Mouse (Mus musculus): ENCODE measurements around the gene Krtap1-4. TPM values are rescaled to one million over a fixed set of nuclear protein-coding genes. Genes with fewer than 3 reads are reported as not detected.

The Krtap1-4 gene
- polyA plus RNA-seq, 1 experiment from 2014 or later, result not detected

Other genes starting within 250 kb of the Krtap1-4 start
- not detected in 2 replicates for gene Krt26, start 245.7 kb downstream of the Krtap1-4 start, polyA plus RNA-seq (2016; fragmentation: Nextera tagmentation; extraction: Ambion mirVana)
- gene Krt27, start 232.6 kb downstream of the Krtap1-4 start, polyA plus RNA-seq (2016; fragmentation: Nextera tagmentation; extraction: Ambion mirVana), result not detected in 2 replicates
- 0.22 and 0.36 TPM in 2 replicates for gene Krt28, start 208.8 kb downstream of the Krtap1-4 start, polyA plus RNA-seq (2016; fragmentation: Nextera tagmentation; extraction: Ambion mirVana)
- 20.6 and 22.0 TPM in 2 replicates for gene Krt10, start 194.3 kb downstream of the Krtap1-4 start, polyA plus RNA-seq (2016; fragmentation: Nextera tagmentation; extraction: Ambion mirVana)
- not detected in 2 replicates for gene Krt12, start 161.4 kb downstream of the Krtap1-4 start, polyA plus RNA-seq (2016; fragmentation: Nextera tagmentation; extraction: Ambion mirVana)
- gene Krt20, start 145.5 kb downstream of the Krtap1-4 start, polyA plus RNA-seq (2016; fragmentation: Nextera tagmentation; extraction: Ambion mirVana), result 0.35 and 0.64 TPM in 2 replicates
- 0.20 TPM in 1 of 2 replicates, not detected in the other for gene Krt23, start 90.5 kb downstream of the Krtap1-4 start, polyA plus RNA-seq (2016; fragmentation: Nextera tagmentation; extraction: Ambion mirVana)
- not detected in 2 replicates for gene Krt39, start 62.3 kb downstream of the Krtap1-4 start, polyA plus RNA-seq (2016; fragmentation: Nextera tagmentation; extraction: Ambion mirVana)
- not detected in 2 replicates for gene Krt40, start 40.5 kb downstream of the Krtap1-4 start, polyA plus RNA-seq (2016; fragmentation: Nextera tagmentation; extraction: Ambion mirVana)
- not detected in 2 replicates for gene Krtap3-3, start 32.8 kb downstream of the Krtap1-4 start, polyA plus RNA-seq (2016; fragmentation: Nextera tagmentation; extraction: Ambion mirVana)
- gene Krtap3-2, start 26.8 kb downstream of the Krtap1-4 start, polyA plus RNA-seq (2016; fragmentation: Nextera tagmentation; extraction: Ambion mirVana), result not detected in 2 replicates
- not detected in 2 replicates for gene Gm11939, start 24.2 kb downstream of the Krtap1-4 start, polyA plus RNA-seq (2016; fragmentation: Nextera tagmentation; extraction: Ambion mirVana)
- not detected in 2 replicates for gene Krtap3-1, start 17.0 kb downstream of the Krtap1-4 start, polyA plus RNA-seq (2016; fragmentation: Nextera tagmentation; extraction: Ambion mirVana)
- gene Krtap1-5, start 2.6 kb downstream of the Krtap1-4 start, polyA plus RNA-seq (2016; fragmentation: Nextera tagmentation; extraction: Ambion mirVana), result not detected in 2 replicates
- not detected in 2 replicates for gene Krtap1-3, start 7.7 kb upstream of the Krtap1-4 start, polyA plus RNA-seq (2016; fragmentation: Nextera tagmentation; extraction: Ambion mirVana)
- gene Krtap9-3, start 14.5 kb upstream of the Krtap1-4 start, polyA plus RNA-seq (2016; fragmentation: Nextera tagmentation; extraction: Ambion mirVana), result not detected in 2 replicates
- gene Gm11938, start 19.7 kb upstream of the Krtap1-4 start, polyA plus RNA-seq (2016; fragmentation: Nextera tagmentation; extraction: Ambion mirVana), result not detected in 2 replicates
- not detected in 2 replicates for gene Gm11937, start 26.5 kb upstream of the Krtap1-4 start, polyA plus RNA-seq (2016; fragmentation: Nextera tagmentation; extraction: Ambion mirVana)
- gene Krtap2-4, start 31.2 kb upstream of the Krtap1-4 start, polyA plus RNA-seq (2016; fragmentation: Nextera tagmentation; extraction: Ambion mirVana), result not detected in 2 replicates
- not detected in 2 replicates for gene Gm11562, start 36.8 kb upstream of the Krtap1-4 start, polyA plus RNA-seq (2016; fragmentation: Nextera tagmentation; extraction: Ambion mirVana)
- gene Krtap4-1, start 44.6 kb upstream of the Krtap1-4 start, polyA plus RNA-seq (2016; fragmentation: Nextera tagmentation; extraction: Ambion mirVana), result not detected in 2 replicates
- not detected in 2 replicates for gene Krtap4-2, start 51.4 kb upstream of the Krtap1-4 start, polyA plus RNA-seq (2016; fragmentation: Nextera tagmentation; extraction: Ambion mirVana)
- not detected in 2 replicates for gene Krtap4-7, start 60.4 kb upstream of the Krtap1-4 start, polyA plus RNA-seq (2016; fragmentation: Nextera tagmentation; extraction: Ambion mirVana)
- not detected in 2 replicates for gene Gm11555, start 66.6 kb upstream of the Krtap1-4 start, polyA plus RNA-seq (2016; fragmentation: Nextera tagmentation; extraction: Ambion mirVana)
- not detected in 2 replicates for gene Gm11563, start 75.3 kb upstream of the Krtap1-4 start, polyA plus RNA-seq (2016; fragmentation: Nextera tagmentation; extraction: Ambion mirVana)
- gene Krtap4-6, start 82.3 kb upstream of the Krtap1-4 start, polyA plus RNA-seq (2016; fragmentation: Nextera tagmentation; extraction: Ambion mirVana), result not detected in 2 replicates
- gene Gm14190, start 107.1 kb upstream of the Krtap1-4 start, polyA plus RNA-seq (2016; fragmentation: Nextera tagmentation; extraction: Ambion mirVana), result not detected in 2 replicates
- not detected in 2 replicates for gene Gm14180, start 150.6 kb upstream of the Krtap1-4 start, polyA plus RNA-seq (2016; fragmentation: Nextera tagmentation; extraction: Ambion mirVana)
- not detected in 2 replicates for gene Gm11595, start 189.3 kb upstream of the Krtap1-4 start, polyA plus RNA-seq (2016; fragmentation: Nextera tagmentation; extraction: Ambion mirVana)
- gene Krtap4-8, start 197.1 kb upstream of the Krtap1-4 start, polyA plus RNA-seq (2016; fragmentation: Nextera tagmentation; extraction: Ambion mirVana), result not detected in 2 replicates
- gene Krtap4-9, start 201.5 kb upstream of the Krtap1-4 start, polyA plus RNA-seq (2016; fragmentation: Nextera tagmentation; extraction: Ambion mirVana), result not detected in 2 replicates
- gene Gm11596, start 209.8 kb upstream of the Krtap1-4 start, polyA plus RNA-seq (2016; fragmentation: Nextera tagmentation; extraction: Ambion mirVana), result not detected in 2 replicates
- not detected in 2 replicates for gene Gm11569, start 215.3 kb upstream of the Krtap1-4 start, polyA plus RNA-seq (2016; fragmentation: Nextera tagmentation; extraction: Ambion mirVana)
- gene Gm11554, start 220.8 kb upstream of the Krtap1-4 start, polyA plus RNA-seq (2016; fragmentation: Nextera tagmentation; extraction: Ambion mirVana), result not detected in 2 replicates
- not detected in 2 replicates for gene Krtap4-13, start 226.2 kb upstream of the Krtap1-4 start, polyA plus RNA-seq (2016; fragmentation: Nextera tagmentation; extraction: Ambion mirVana)
- gene Gm11564, start 232.0 kb upstream of the Krtap1-4 start, polyA plus RNA-seq (2016; fragmentation: Nextera tagmentation; extraction: Ambion mirVana), result not detected in 2 replicates

Measured in forebrain, embryonic 10.5 days (tissue).